Mouse (Mus musculus) CD4-positive, CD25-positive, alpha-beta regulatory T cell, adult 2 months (primary cell): ENCODE measurements around the gene Tmem159.

Source experiments
- DNase-seq: peaks from one replicate; pipeline ENCODE4 v3.0.0-alpha.2; 2012; ENCODE audit warnings: low read depth, low spot score

Tmem159 gene

GRCm38 (mm10) chr7:120142743-120143142 is 40.6 kb downstream of the Tmem159 start:
- DNase-seq: no peak

- DNase-seq: no peak
These were observed 43.0 kb downstream of the Tmem159 start, which contains the start of gene Zp2 for GRCm38 (mm10) chr7:120145191-120145590. TSS of gene Zp2 (minus strand) at chr7:120145291.

- no peak for DNase-seq
These were observed 48.1 kb downstream of the Tmem159 start for GRCm38 (mm10) chr7:120150257-120150656.

GRCm38 (mm10) chr7:120150898-120151297 is 48.7 kb downstream of the Tmem159 start:
- no peak for DNase-seq

- no peak for DNase-seq
These were observed 54.8 kb downstream of the Tmem159 start for GRCm38 (mm10) chr7:120156841-120157409.

- DNase-seq: no peak
These were observed 55.5 kb downstream of the Tmem159 start for GRCm38 (mm10) chr7:120157575-120158061.

- no peak for DNase-seq
These were observed 56.0 kb downstream of the Tmem159 start for GRCm38 (mm10) chr7:120158121-120158613.

- no peak for DNase-seq
These were observed 61.6 kb downstream of the Tmem159 start for GRCm38 (mm10) chr7:120163581-120164251.
